Comparison of ENCODE assay signal across 22 mouse cellular contexts in genomic region chr17:14522011-14522410, GRCm38 (mm10).
"Had no signal": no experiment of that assay in that cellular context is flagged by ENCODE, and none has a peak within 500 bp of the region (broad histone marks: within the 10 kb centered on the region; RNA-seq: fewer than 3 reads in every experiment).

No protein-coding gene starts in this region.

- DNase-seq: kidney, adult 9 months; kidney, postnatal 14 days; kidney, postnatal 4 days; layer of hippocampus, postnatal 36 days; liver, embryonic 13.5 days; lung, embryonic 14.5 days; lung, postnatal 10 days; lung, postnatal 36 days; retina, postnatal 1 day; right cerebral cortex, postnatal 25 days; spleen, adult 18-20 months; thymus, adult 2 months; thymus, postnatal 14 days; thymus, postnatal 4 days had no signal

- H3K4me2 ChIP-seq: liver, embryonic 13.5 days; lung, embryonic 14.5 days; midbrain, embryonic 13.5 days; neural tube, embryonic 13.5 days; stomach, embryonic 15.5 days had no signal

- H3K9me3 ChIP-seq: liver, embryonic 13.5 days; megakaryocyte, embryonic 14.5 days; midbrain, embryonic 10.5 days; midbrain, embryonic 13.5 days; neural tube, embryonic 13.5 days; stomach, embryonic 15.5 days had no signal

- H3K9ac ChIP-seq: liver, embryonic 13.5 days; lung, embryonic 14.5 days; midbrain, embryonic 13.5 days; neural tube, embryonic 13.5 days; stomach, embryonic 15.5 days had no signal

- H3K27me3 ChIP-seq: liver, embryonic 13.5 days; megakaryocyte, embryonic 14.5 days; stomach, embryonic 15.5 days had no signal

- H3K4me1 ChIP-seq: liver, embryonic 13.5 days; megakaryocyte, embryonic 14.5 days; midbrain, embryonic 10.5 days; midbrain, embryonic 13.5 days had no signal

- ATAC-seq: midbrain, embryonic 13.5 days; midbrain, embryonic 16.5 days had no signal

- H3K4me3 ChIP-seq: left cerebral cortex, adult 2 months; liver, embryonic 13.5 days; megakaryocyte, embryonic 14.5 days; midbrain, embryonic 10.5 days; midbrain, embryonic 13.5 days; myocyte; neural tube, embryonic 13.5 days; stomach, embryonic 15.5 days had no signal

- H3K36me3 ChIP-seq: liver, embryonic 13.5 days; midbrain, embryonic 10.5 days; midbrain, embryonic 13.5 days; neural tube, embryonic 13.5 days; stomach, embryonic 15.5 days had no signal

- H3K27ac ChIP-seq: left cerebral cortex, adult 2 months; liver, embryonic 13.5 days; midbrain, embryonic 10.5 days; midbrain, embryonic 13.5 days; neural tube, embryonic 13.5 days; stomach, embryonic 15.5 days had no signal
